Mouse (Mus musculus) brain, adult 10 weeks (tissue): ENCODE data around the gene Tmem42. TPM values are rescaled to one million over a fixed set of nuclear protein-coding genes. Genes with fewer than 3 reads are reported as not detected.

Experiments
- polyA plus RNA-seq: library from polyadenylated mRNA; stranded (reverse); fragments of 350-450 nt; fragmentation: Illumina TruSeq; extraction: RNeasy Lipid Tissue Mini Kit (QIAGEN cat#74804); gene quantifications from one replicate; pipeline ENCODE4 v1.2.3, GENCODE M21; 2015; ENCODE audit warnings: low read depth, low replicate concordance

Gene Tmem42
- polyA plus RNA-seq = 34.5 TPM

DNA sequence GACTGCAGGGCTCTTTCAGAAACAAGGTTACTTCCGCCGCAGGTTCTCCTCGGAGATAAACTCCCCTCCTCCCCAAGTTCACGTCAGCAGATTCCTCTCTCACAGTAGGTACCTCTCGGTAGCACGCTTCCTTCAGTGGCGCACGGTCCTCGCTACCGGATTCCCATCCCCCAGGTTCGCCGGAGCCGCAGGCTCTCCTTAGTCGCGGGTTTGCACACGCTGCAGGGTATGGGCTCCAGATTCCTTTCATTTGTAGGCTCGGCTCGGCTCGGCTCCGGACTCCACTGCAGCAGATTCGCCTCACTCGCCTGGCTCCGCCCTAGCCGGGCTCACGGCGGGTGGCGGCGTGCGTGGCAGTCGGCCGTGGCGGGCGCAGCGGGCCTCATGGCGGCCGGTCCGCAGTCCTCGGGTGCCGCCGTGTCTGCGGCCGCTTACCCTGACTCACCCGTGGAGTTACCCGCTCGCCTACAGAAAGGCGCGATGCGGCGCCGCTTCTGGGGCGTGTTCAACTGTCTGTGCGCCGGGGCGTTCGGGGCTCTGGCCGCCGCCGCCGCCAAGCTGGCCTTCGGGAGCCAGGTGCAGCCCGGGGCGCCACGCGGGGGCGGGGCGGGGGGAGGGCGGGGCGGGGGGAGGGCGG, at the start of gene Tmem42:
Gene Tmem42 (plus strand): TSS at position 332 of the 637 bp plus-strand sequence.

DNA sequence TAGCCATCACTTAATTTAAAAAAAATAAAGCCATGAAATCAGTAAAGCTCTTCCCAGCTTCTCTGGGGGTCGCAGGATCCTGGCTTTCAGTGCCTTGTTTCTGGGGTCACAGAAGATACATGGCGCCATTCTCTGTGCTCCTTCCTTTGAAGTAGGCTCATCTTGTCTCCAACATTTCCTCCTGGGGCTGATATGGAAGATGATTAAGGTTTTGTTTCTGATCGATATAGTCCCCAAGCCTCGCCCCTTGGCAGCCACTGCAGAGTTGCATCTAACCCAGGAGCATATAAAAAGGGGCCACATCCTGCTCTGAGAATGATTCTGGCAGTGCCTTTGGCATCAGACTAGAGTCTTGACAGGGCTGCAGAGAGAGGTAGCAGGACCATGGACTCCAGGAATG, 13.3 kb downstream of the Tmem42 start, which contains the start of gene Tgm4:
Gene Tgm4 (plus strand): TSS at position 301 of the 400 bp plus-strand sequence.

Other genes starting within 250 kb of the Tmem42 start
- 18.3 TPM for gene Tcaim, start 215.8 kb upstream of the Tmem42 start, polyA plus RNA-seq
- not detected for gene Gm35549, start 177.3 kb upstream of the Tmem42 start, polyA plus RNA-seq
- gene Zfp445, start 155.3 kb upstream of the Tmem42 start, polyA plus RNA-seq = 134 TPM
- 5.0 TPM for gene Zkscan7, start 135.6 kb upstream of the Tmem42 start, polyA plus RNA-seq
- 6.2 TPM for gene Zfp105, start 98.3 kb upstream of the Tmem42 start, polyA plus RNA-seq
- 32.2 TPM for gene 1110059G10Rik, start 70.3 kb upstream of the Tmem42 start, polyA plus RNA-seq
- gene Kif15, start 70.3 kb upstream of the Tmem42 start, polyA plus RNA-seq = 0.79 TPM
- 0.59 TPM for gene Tgm4, start 13.4 kb downstream of the Tmem42 start, polyA plus RNA-seq
- 58.8 TPM for gene Zdhhc3, start 91.9 kb downstream of the Tmem42 start, polyA plus RNA-seq
- 43.0 TPM for gene Exosc7, start 91.9 kb downstream of the Tmem42 start, polyA plus RNA-seq
- gene Clec3b, start 129.6 kb downstream of the Tmem42 start, polyA plus RNA-seq = 4.0 TPM
- gene Cdcp1, start 194.7 kb downstream of the Tmem42 start, polyA plus RNA-seq = 0.36 TPM
- gene Tmem158, start 239.4 kb downstream of the Tmem42 start, polyA plus RNA-seq = 48.5 TPM